Mouse (Mus musculus): ENCODE data around the gene Cwh43. TPM values are rescaled to one million over a fixed set of nuclear protein-coding genes. Genes with fewer than 3 reads are reported as not detected.
"Not testable (repeated sequence)": the region's sequence is repeated elsewhere in the genome, so short reads cannot be mapped to it uniquely, and the experiment has no call there.

Gene Cwh43
- total and polyA plus RNA-seq, 3 experiments: not detected

DNA sequence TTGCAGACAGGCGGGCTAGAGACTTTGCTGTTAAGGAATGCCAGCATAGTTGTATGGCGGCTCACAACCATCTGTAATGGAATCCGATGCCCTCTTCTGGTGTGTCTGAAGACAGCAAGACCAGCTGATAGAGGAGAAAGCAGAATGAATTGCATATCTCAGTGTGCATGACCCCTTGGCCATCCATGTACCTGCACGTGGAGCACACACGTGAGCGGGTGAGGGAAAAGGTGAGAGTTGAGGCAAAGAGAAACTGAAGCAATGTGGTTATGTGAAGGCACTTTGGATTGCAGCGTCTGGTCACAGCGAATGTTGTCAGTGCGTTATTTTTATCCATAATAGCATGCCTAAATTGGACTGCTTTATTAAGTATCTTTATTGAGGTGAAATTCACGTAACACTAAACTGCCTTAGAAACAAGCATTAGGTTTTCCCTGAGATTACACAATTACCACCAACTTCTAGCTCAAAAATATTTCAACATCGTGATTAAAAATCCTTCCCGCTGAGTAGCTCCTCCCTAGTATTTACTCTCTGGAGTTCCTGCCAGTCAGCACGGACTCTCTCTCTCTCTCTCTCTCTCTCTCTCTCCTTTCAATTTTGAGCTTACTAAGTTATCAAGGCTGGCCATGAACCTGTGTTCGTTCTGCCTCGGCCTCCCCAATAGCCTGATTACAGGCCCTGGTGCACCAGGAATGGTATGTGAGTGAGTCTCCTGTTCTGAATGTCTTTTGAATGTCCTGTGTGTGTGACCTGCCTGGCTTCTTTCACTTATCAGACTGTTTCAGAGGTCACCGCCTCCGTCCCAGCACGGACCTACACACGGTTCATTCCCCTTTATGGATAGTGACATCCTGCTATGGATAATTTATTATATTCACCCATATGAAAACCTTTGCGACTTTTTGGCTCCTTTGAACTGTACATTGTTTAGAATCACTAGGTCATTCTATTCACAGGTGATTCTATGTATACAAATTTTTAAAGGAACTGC, 68.8 kb downstream of the Cwh43 start:
- no peak overlapping the region for H3K27ac ChIP-seq
- 66% methylated on average over 20 of the region's 20 CpGs for WGBS

DNA sequence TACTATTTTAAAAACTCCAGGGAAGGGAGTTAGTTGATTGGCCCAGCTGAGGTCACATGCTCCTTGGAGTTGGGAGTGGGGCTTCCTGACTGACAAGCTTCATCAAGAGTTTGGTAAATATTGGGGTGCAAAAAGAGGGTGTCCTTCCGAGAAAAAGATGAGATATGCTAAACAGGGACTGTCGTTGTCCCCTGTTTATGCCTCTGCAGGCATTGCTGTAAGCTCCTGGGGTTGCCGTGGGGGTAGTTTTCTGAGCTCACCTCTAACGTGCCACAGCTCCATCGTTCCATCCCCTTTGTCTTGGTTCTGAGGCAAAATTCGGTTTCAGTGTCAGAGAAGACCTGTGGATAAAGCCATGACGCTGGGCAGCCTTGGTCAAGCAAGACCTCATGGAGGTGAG, 74.8 kb downstream of the Cwh43 start, which contains the start of gene Dcun1d4:
Gene Dcun1d4 (plus strand): TSS at position 301 of the 400 bp plus-strand sequence.
- H3K27me3 ChIP-seq (ENCODE audit: control insufficient read depth, insufficient read depth, low read length): no peaks in the 10 kb centered on the region
- no peaks in the 10 kb centered on the region for H3K36me3 ChIP-seq (ENCODE audit: control insufficient read depth, insufficient read depth, low read length)
- H3K4me1 ChIP-seq (ENCODE audit: control insufficient read depth, insufficient read depth, low read length): no peaks in the 10 kb centered on the region
- H3K4me3 ChIP-seq: no peak within 1 kb of the TSS
- no peaks in the 10 kb centered on the region for H3K79me2 ChIP-seq (replicated peaks; ENCODE audit: control insufficient read depth, insufficient read depth, low read length)
- DNase-seq: no peak
- no peak within 1 kb of the TSS for H3K9ac ChIP-seq (ENCODE audit: low read depth, low read length)
- intact Hi-C loops (cut with DNase I): loop anchor here (10.0 kb wide), 1 partner anchor 566 kb away; the partner anchor contains the start of gene Slain2
- TF ChIP-seq POLR2A (IDR thresholded peaks at IDR 0.05; ENCODE audit: insufficient read depth, low read depth, low read length) (no peak), EP300 (IDR thresholded peaks at IDR 0.05; ENCODE audit: insufficient read depth, low read depth, low read length) (no peak), CTCF (IDR thresholded peaks at IDR 0.05) (no peak)
- no peak within 1 kb of the TSS for H3K27ac ChIP-seq
- WGBS: 80% methylated on average over 7 of the region's 7 CpGs

More for the DNA sequence above, 68.8 kb downstream of the Cwh43 start:
- H3K4me1 ChIP-seq (ENCODE audit: control insufficient read depth, insufficient read depth, low read length): no peaks in the 10 kb centered on the region; the same call in 1 of the 2 replicates
- TF ChIP-seq EP300 (IDR thresholded peaks at IDR 0.05; ENCODE audit: insufficient read depth, low read depth, low read length) (no peak), CTCF (IDR thresholded peaks at IDR 0.05) (0 out of 2 replicates have a peak, but pooled peaks have one; percentile 11)
- H3K4me3 ChIP-seq: no peak overlapping the region
- H3K27me3 ChIP-seq (ENCODE audit: control insufficient read depth, insufficient read depth, low read length): no peaks in the 10 kb centered on the region
- H3K36me3 ChIP-seq (ENCODE audit: control insufficient read depth, insufficient read depth, low read length): no peaks in the 10 kb centered on the region
- no peak for DNase-seq
- intact Hi-C loops (cut with DNase I): no loop called here
- no peak overlapping the region for H3K9ac ChIP-seq (ENCODE audit: low read depth, low read length)
- no peaks in the 10 kb centered on the region for H3K79me2 ChIP-seq (replicated peaks; ENCODE audit: control insufficient read depth, insufficient read depth, low read length)

DNA sequence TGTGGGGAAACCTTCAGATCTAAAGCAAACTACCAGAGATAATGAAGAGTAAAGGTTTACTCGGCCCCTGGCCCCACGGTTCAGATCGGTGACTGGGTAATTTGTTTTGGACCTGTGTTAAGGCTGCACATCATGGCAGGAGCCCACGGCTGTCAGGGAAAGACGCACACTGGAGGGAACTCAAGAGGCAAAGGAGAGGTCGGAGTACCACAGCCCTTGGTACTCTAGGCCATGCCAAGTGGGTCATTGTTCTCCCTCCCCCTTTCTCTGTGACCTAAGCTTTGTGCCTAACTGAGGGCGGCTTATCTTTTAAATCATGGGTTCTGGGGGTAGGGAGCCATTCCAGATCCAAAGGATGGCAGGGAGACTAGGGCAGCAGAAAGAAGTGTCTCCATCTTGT, 75.5 kb downstream of the Cwh43 start:
- Histone ChIP-seq H3K9ac (ENCODE audit: low read depth, low read length) (no peak overlapping the region), H3K4me3 (no peak overlapping the region), H3K27me3 (ENCODE audit: control insufficient read depth, insufficient read depth, low read length) (no peaks in the 10 kb centered on the region), H3K79me2 (replicated peaks; ENCODE audit: control insufficient read depth, insufficient read depth, low read length) (no peaks in the 10 kb centered on the region), H3K4me1 (ENCODE audit: control insufficient read depth, insufficient read depth, low read length) (no peaks in the 10 kb centered on the region), H3K27ac (no peak overlapping the region), H3K36me3 (ENCODE audit: control insufficient read depth, insufficient read depth, low read length) (no peaks in the 10 kb centered on the region)
- TF ChIP-seq CTCF (IDR thresholded peaks at IDR 0.05): no peak
- no peak for TF ChIP-seq POLR2A (IDR thresholded peaks at IDR 0.05; ENCODE audit: insufficient read depth, low read depth, low read length)
- no peak for TF ChIP-seq EP300 (IDR thresholded peaks at IDR 0.05; ENCODE audit: insufficient read depth, low read depth, low read length)
- intact Hi-C loops (cut with DNase I): loop anchor here (10.0 kb wide), 1 partner anchor 567 kb away; the partner anchor contains the start of gene Slain2
- DNase-seq: no peak
- 86% methylated on average over 7 of the region's 7 CpGs for WGBS

DNA sequence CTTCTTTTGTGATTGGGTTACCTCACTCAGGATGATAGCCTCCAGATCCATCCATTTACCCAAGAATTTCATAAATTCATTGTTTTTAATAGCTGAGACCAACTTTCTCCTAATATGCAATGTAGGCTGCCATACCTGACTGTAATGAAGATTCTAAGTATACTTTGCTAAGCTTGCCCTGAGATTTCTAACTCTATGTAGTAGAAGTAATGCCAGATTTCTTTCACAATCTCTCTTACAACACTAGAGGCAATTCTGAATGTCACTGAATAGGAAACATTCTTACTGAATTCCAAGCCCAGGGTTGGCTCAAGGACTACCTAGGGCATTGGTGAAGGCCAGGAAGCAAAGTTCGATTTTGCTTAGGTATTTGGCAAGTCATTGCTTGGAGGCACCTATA, 76.5 kb downstream of the Cwh43 start:
- WGBS: 63% methylated on average over 1 of the region's 1 CpGs
- not testable (repeated sequence) for H3K27ac ChIP-seq; H3K27me3 ChIP-seq (ENCODE audit: control insufficient read depth, insufficient read depth, low read length)

DNA sequence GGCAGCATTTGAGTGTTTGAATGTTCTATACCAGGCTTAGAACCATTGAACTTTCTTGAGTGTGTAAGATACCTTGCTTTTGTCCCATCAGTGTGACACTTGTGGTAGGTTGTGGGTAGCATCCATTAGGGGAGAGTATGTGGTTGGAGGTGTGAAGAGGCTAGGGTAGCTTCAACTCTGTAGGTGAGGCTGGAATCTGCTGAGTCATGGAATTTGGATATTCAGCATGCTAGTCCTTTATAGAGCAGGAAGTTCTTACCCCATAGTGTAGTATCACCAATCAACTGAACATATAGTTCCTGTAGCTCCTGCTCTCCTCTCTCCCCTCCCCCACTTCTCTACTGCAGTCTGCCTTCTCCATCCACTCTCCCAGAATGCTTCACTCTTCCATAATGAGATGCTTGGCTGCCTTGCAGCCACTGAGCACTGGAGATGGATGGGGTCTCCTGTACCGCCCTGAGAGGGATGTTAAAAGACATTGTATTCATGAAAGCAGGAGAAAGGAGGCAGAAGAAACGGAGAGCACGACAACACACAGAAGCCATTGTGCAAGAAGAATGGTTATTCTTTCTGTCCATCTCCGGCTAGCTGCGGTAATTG, 78.2 kb downstream of the Cwh43 start:
- intact Hi-C loops (cut with DNase I): loop anchor here (10.0 kb wide), 1 partner anchor 569 kb away; the partner anchor contains the start of gene Slain2
- Histone ChIP-seq H3K4me3 (no peak overlapping the region), H3K27ac (no peak overlapping the region), H3K4me1 (ENCODE audit: control insufficient read depth, insufficient read depth, low read length) (no peaks in the 10 kb centered on the region), H3K36me3 (ENCODE audit: control insufficient read depth, insufficient read depth, low read length) (no peaks in the 10 kb centered on the region), H3K9ac (ENCODE audit: low read depth, low read length) (no peak overlapping the region), H3K79me2 (replicated peaks; ENCODE audit: control insufficient read depth, insufficient read depth, low read length) (no peaks in the 10 kb centered on the region), H3K27me3 (ENCODE audit: control insufficient read depth, insufficient read depth, low read length) (no peaks in the 10 kb centered on the region)
- no peak for DNase-seq
- TF ChIP-seq EP300 (IDR thresholded peaks at IDR 0.05; ENCODE audit: insufficient read depth, low read depth, low read length): no peak
- TF ChIP-seq POLR2A (IDR thresholded peaks at IDR 0.05; ENCODE audit: insufficient read depth, low read depth, low read length): no peak
- no peak for TF ChIP-seq CTCF (IDR thresholded peaks at IDR 0.05)
- 81% methylated on average over 5 of the region's 5 CpGs for WGBS

More for the DNA sequence above, 76.5 kb downstream of the Cwh43 start:
- not testable (repeated sequence) for H3K9ac ChIP-seq (ENCODE audit: low read depth, low read length); H3K36me3 ChIP-seq (ENCODE audit: control insufficient read depth, insufficient read depth, low read length); H3K79me2 ChIP-seq (replicated peaks; ENCODE audit: control insufficient read depth, insufficient read depth, low read length); H3K4me3 ChIP-seq; H3K4me1 ChIP-seq (ENCODE audit: control insufficient read depth, insufficient read depth, low read length); DNase-seq
- intact Hi-C loops (cut with DNase I): loop anchor here (10.0 kb wide), 1 partner anchor 568 kb away; the partner anchor contains the start of gene Slain2
